Comparison of ENCODE assay signal across 8 mouse cellular contexts in genomic region chr9:60857833-60858232, GRCm38 (mm10).
A peak's percentile ranks its signal among the peaks of the same experiment; 100 is the strongest.
DNase-seq lines count a peak whose midpoint lies in the region; ATAC-seq and TF ChIP-seq lines count a peak whose summit lies in the region.

No protein-coding gene starts in this region.

- H3K36me3 ChIP-seq in embryonic facial prominence, embryonic 14.5 days (ENCODE audit: control insufficient read depth, insufficient read depth, low read length), result peaks cover 42% of the 10 kb centered on the region
- 0 out of 2 replicates have a peak, but pooled peaks cover 3% of the 10 kb centered on the region for H3K36me3 ChIP-seq in hindbrain, embryonic 13.5 days
- peaks cover 54% of the 10 kb centered on the region for H3K36me3 ChIP-seq in small intestine, adult 2 months (ENCODE audit: control insufficient read depth, insufficient read depth, low read length)

- H3K4me2 ChIP-seq in embryonic facial prominence, embryonic 14.5 days (ENCODE audit: low read depth, low read length), result no peak overlapping the region
- no peak overlapping the region for H3K4me2 ChIP-seq in hindbrain, embryonic 13.5 days

- no peaks in the 10 kb centered on the region for H3K9me3 ChIP-seq in embryonic facial prominence, embryonic 14.5 days (ENCODE audit: control insufficient read depth, low read length)
- no peaks in the 10 kb centered on the region for H3K9me3 ChIP-seq in hindbrain, embryonic 13.5 days

- DNase-seq in cerebellum, adult 11-12 months, result no peak
- DNase-seq in adrenal gland, postnatal 14 days, result peak; percentile 79
- peak; percentile 72 for DNase-seq in embryonic facial prominence, embryonic 14.5 days (ENCODE audit: low spot score)
- peak; percentile 71 for DNase-seq in layer of hippocampus, adult 9-11 months
- DNase-seq in lung, postnatal 4 days, result peak; percentile 53 to 72

- H3K9ac ChIP-seq in embryonic facial prominence, embryonic 14.5 days (ENCODE audit: low read depth, low read length), result no peak overlapping the region
- H3K9ac ChIP-seq in hindbrain, embryonic 13.5 days, result no peak overlapping the region

- WGBS in embryonic facial prominence, embryonic 14.5 days, result 23% methylated on average over 5 of the region's 5 CpGs
- WGBS in hindbrain, embryonic 13.5 days, result 29% methylated on average over 5 of the region's 5 CpGs
- WGBS in small intestine, adult 2 months, result 27% methylated on average over 5 of the region's 5 CpGs

- TF ChIP-seq POLR2A in small intestine, adult 2 months (IDR thresholded peaks at IDR 0.05; ENCODE audit: low read depth, low read length), result no peak

- no peaks in the 10 kb centered on the region for H3K27me3 ChIP-seq in embryonic facial prominence, embryonic 14.5 days (replicated peaks; ENCODE audit: control insufficient read depth, insufficient read depth, low read length)
- H3K27me3 ChIP-seq in hindbrain, embryonic 13.5 days, result no peaks in the 10 kb centered on the region
- H3K27me3 ChIP-seq in small intestine, adult 2 months (ENCODE audit: control insufficient read depth, insufficient read depth, low read length), result no peaks in the 10 kb centered on the region

- peak; percentile 72; the same call in 1 of the 2 replicates for TF ChIP-seq CTCF in small intestine, adult 2 months (IDR thresholded peaks at IDR 0.05; ENCODE audit: extremely low read depth, insufficient read length, insufficient replicate concordance, low read depth, low read length)

- no peak overlapping the region for H3K4me3 ChIP-seq in embryonic facial prominence, embryonic 14.5 days (ENCODE audit: low read depth, low read length)
- H3K4me3 ChIP-seq in hindbrain, embryonic 13.5 days, result no peak overlapping the region
- H3K4me3 ChIP-seq in small intestine, adult 2 months (ENCODE audit: low read depth, low read length), result no peak overlapping the region

- H3K27ac ChIP-seq in embryonic facial prominence, embryonic 14.5 days (replicated peaks; ENCODE audit: low read depth, low read length), result no peak overlapping the region
- peak overlapping the region; percentile 36; the same call in 1 of the 2 replicates for H3K27ac ChIP-seq in hindbrain, embryonic 13.5 days
- no peak overlapping the region for H3K27ac ChIP-seq in small intestine, adult 2 months (ENCODE audit: insufficient read depth, low read depth, low read length)

- 0 out of 2 replicates have a peak, but pooled peaks have one; percentile 40 for ATAC-seq in cerebellum, adult (ENCODE audit: insufficient number of reproducible peaks, low FRiP score, low TSS enrichment)
- ATAC-seq in embryonic facial prominence, embryonic 14.5 days (ENCODE audit: low read depth), result peak; percentile 93
- ATAC-seq in hindbrain, embryonic 13.5 days (ENCODE audit: low FRiP score), result peak; percentile 74

- no peaks in the 10 kb centered on the region for H3K4me1 ChIP-seq in embryonic facial prominence, embryonic 14.5 days (ENCODE audit: control insufficient read depth, insufficient read depth, low read length)
- H3K4me1 ChIP-seq in hindbrain, embryonic 13.5 days (replicated peaks), result peaks cover 17% of the 10 kb centered on the region
- H3K4me1 ChIP-seq in small intestine, adult 2 months (ENCODE audit: control insufficient read depth, insufficient read depth, insufficient read length, low read length), result no peaks in the 10 kb centered on the region

Comparison
In these comparisons a context has a peak if more than half of its experiments do, and no peak if none do; other contexts are left out.
1. ATAC-seq: peak in every context shown above with its lines; median percentile 93 in embryonic facial prominence, embryonic 14.5 days; 74 in hindbrain, embryonic 13.5 days; 40 in cerebellum, adult.